Mouse (Mus musculus) bone marrow, adult 2 months (tissue): ENCODE measurements around the gene Tbxa2r. TPM values are rescaled to one million over a fixed set of nuclear protein-coding genes. Genes with fewer than 3 reads are reported as not detected.

Experiments
- H3K27ac ChIP-seq: fragments of 200-500 bp; 2 replicates; pipeline ENCODE4 v1.5.1; 2012; ENCODE audit warnings: low read depth, mild to moderate bottlenecking, control low read depth, inconsistent platforms, low read length; ENCODE audit not compliant: control insufficient read depth, poor library complexity, insufficient read depth
- H3K4me1 ChIP-seq: fragments of 200-500 bp; 2 replicates; pipeline ENCODE4 v1.6.1; 2011; ENCODE audit warnings: low read length; ENCODE audit not compliant: control insufficient read depth, insufficient read depth
- H3K4me3 ChIP-seq: fragments of 200-500 bp; replicated peaks from 2 replicates; pipeline ENCODE3; 2011; ENCODE audit warnings: mild to moderate bottlenecking, low read depth, low read length, control low read depth; ENCODE audit not compliant: control insufficient read depth
- CTCF ChIP-seq: fragments of 200-500 bp; IDR thresholded peaks from 2 replicates; pipeline ENCODE4 v1.5.1; 2011; ENCODE audit warnings: low read length, control low read depth; ENCODE audit not compliant: control insufficient read depth, insufficient read depth
- POLR2A ChIP-seq: fragments of 200-500 bp; IDR thresholded peaks from 2 replicates; pipeline ENCODE4 v1.6.1; 2011; ENCODE audit warnings: low read depth, mild to moderate bottlenecking, control low read depth, low read length, borderline replicate concordance; ENCODE audit not compliant: control insufficient read depth
- WGBS: fragments of 180-500 bp; shearing (Covaris S2); methylation state at CpG from one replicate; pipeline ENCODE4 v1.1.7; 2018; 5-methylcytosine and 5-hydroxymethylcytosine counted together
- polyA plus RNA-seq: library from polyadenylated mRNA; stranded (reverse); fragments of >200 nt; gene quantifications from 2 replicates; pipeline ENCODE4 v1.2.4, GENCODE M21; 2011; ENCODE audit warnings: low replicate concordance; ENCODE audit not compliant: missing spikeins, insufficient read depth, insufficient read length

Tbxa2r gene
- polyA plus RNA-seq, 1 experiment = 7.9 TPM

DNA sequence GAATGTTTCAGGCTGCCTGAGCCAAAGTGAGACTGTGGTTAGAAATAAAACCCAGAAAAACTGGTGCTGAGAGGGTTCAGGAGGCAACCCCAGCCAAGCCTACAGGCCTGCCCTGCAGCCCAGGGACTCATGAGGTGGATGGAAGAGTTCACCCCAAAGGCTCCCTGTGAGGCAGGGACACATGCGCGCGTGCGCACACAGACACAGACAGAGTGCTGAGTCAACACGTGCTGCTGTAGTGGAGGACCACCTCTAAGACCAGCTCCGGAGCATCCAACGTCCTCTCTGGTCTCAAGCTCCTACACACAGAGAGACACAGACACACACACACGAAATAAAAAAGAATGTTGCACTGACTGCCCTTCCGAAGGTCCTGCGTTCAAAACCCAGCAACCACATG is 46.8 kb downstream of the Tbxa2r start:
- no peak for TF ChIP-seq CTCF
- no peak for TF ChIP-seq POLR2A
- Histone ChIP-seq H3K27ac (no peak overlapping the region), H3K4me1 (peaks cover 2% of the 10 kb centered on the region; the same call in 1 of the 2 replicates), H3K4me3 (no peak overlapping the region)
- WGBS = 94% methylated on average over 10 of the region's 10 CpGs

- Histone ChIP-seq H3K4me3 (peak overlapping the region; percentile 70), H3K4me1 (peaks cover 4% of the 10 kb centered on the region), H3K27ac (peak overlapping the region; percentile 74)
- WGBS = 37% methylated on average over 6 of the region's 6 CpGs
- TF ChIP-seq POLR2A = peak; percentile 34; the same call in 1 of the 2 replicates
- TF ChIP-seq CTCF = no peak
These were observed 48.2 kb downstream of the Tbxa2r start for GRCm38 (mm10) chr10:81376561-81377361.

DNA sequence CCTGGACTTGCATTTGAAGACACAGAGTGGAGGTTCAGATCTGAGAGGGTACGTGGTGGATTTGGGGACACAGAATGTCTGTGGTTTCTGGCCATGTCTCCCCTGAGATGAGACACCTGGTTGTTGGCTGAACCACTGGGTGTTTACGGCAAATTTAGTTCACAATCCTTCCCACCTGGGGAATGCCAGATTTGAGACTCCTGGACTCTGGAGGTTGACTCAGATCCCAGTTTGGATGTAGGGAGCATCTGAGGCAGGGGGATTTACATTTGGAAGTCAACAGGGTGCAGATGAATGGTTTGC is 48.8 kb downstream of the Tbxa2r start:
- Histone ChIP-seq H3K4me3 (peak overlapping the region; percentile 70), H3K4me1 (peaks cover 4% of the 10 kb centered on the region), H3K27ac (peak overlapping the region; percentile 74)
- WGBS = 42% methylated on average over 2 of the region's 2 CpGs
- no peak for TF ChIP-seq POLR2A
- TF ChIP-seq CTCF = no peak

DNA sequence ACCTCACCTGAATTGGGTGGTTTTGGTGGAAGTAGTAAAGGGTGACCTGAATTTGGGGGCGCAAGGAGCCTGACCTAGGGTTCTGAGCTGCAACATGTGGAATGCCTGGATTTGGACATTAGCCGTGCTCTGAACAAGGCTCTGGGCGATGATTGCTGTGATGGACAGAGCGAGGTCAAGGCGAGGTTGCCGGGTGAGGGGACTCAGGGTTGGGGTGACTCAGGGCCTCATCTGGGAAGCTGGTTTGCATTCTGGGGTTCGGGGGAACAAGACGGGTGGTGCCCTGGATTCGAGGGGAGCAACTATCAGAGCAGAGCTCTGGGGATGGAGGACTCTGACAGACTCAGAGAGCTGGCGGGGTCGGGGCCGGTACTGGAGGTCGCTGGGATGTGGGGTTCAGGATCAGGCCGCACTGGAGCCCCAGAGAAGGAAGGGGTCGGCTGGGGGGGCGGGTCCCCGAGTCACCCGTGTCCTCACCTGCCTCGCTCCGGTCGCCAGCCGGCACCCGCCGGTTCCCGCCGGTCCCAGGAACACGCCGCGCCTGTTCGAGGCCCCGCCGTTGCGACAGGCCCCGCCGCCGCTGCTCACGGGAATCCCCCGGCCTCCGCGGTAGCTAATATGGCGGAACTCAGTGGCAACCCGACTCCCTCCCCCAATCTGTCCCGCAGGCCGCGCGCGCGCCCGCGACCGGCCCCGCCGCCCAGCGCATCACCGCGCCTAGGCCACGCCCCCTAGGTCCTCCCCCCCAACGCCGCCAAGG is 49.4 kb downstream of the Tbxa2r start, which contains the start of gene Fzr1:
TSS of gene Fzr1 (minus strand) at position 724 of the 760 bp plus-strand sequence.
- WGBS = 1% methylated on average over 59 of the region's 59 CpGs

GRCm38 (mm10) chr10:81378553-81379182 is 50.1 kb downstream of the Tbxa2r start:
- H3K27ac ChIP-seq = peak overlapping the region; percentile 74
- peak overlapping the region; percentile 85 for H3K4me3 ChIP-seq
- peaks cover 4% of the 10 kb centered on the region for H3K4me1 ChIP-seq
- TF ChIP-seq POLR2A = peak; percentile 50; the same call in 1 of the 2 replicates
- peak; percentile 19; the same call in 1 of the 2 replicates for TF ChIP-seq CTCF
- under 1% methylated on average over 46 of the region's 46 CpGs for WGBS

More for the DNA sequence above, 49.4 kb downstream of the Tbxa2r start, which contains the start of gene Fzr1:
- Histone ChIP-seq H3K27ac (peak within 1 kb of the TSS; percentile 74), H3K4me1 (peaks cover 4% of the 10 kb centered on the region), H3K4me3 (peak within 1 kb of the TSS; percentile 85)
- TF ChIP-seq CTCF = no peak
- peak; percentile 89 for TF ChIP-seq POLR2A

- 59% methylated on average over 3 of the region's 3 CpGs for WGBS
- Histone ChIP-seq H3K27ac (peak overlapping the region; percentile 74), H3K4me3 (peak overlapping the region; percentile 85), H3K4me1 (peaks cover 4% of the 10 kb centered on the region)
- TF ChIP-seq CTCF (no peak), POLR2A (no peak)
These were observed 50.6 kb downstream of the Tbxa2r start for GRCm38 (mm10) chr10:81379183-81379553.

DNA sequence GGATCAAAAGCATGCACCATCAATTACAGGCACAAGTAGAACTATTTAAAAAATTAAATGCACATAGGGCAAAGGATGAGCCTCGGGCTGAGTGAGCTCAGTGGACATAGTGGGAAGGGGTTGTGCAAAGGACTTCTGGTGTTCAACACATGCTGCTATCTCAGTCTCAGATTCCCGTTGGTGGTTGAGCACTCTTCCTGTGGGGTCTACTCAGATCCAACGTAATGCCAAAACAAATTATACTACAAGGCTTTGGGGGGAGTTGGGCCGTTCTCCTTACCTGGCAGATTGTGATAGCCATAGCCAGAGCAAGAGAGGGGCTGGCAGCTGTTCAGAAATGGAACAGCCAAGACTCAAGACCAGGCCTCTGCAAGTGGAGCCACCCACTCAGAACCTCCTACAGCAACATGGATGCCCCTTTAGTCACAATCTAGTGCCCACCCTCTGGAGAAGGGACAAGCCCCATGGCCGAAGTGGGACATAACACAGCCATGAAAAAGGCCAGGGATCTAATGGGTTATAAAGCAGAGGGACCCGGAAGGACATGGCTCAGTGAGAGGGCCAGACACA is 51.4 kb downstream of the Tbxa2r start:
- Histone ChIP-seq H3K4me3 (no peak overlapping the region), H3K4me1 (peaks cover 5% of the 10 kb centered on the region), H3K27ac (peak overlapping the region; percentile 21)
- 51% methylated on average over 6 of the region's 6 CpGs for WGBS
- TF ChIP-seq POLR2A = no peak
- TF ChIP-seq CTCF = no peak
